Mouse (Mus musculus): ENCODE measurements around the gene Pole.

Gene Pole

DNA sequence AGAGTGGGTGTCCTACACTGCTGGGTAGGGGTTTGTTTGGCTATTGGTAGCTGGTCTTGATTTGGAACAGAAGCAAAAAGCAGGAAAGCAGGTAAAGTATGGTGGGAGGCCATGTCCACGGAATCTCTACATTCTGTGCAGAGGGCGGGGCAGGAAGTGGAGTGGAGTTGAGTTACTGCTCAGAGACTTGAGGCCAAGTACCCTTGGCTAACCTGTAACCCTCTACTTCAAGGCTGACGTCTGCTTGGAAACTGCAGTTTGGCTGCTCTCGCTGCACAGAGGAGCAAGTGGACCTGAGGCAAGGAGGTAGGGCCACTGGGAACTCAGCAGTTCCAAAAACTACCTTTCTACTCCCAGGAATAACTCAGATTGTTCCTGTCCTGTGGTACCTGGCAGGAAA, 58.4 kb downstream of the Pole start, which contains the start of gene Lrcol1:
Lrcol1 (plus strand) TSS at position 207 of the 400 bp plus-strand sequence.
- no peak for DNase-seq (ENCODE audit: low spot score in 2 of 2)

DNA sequence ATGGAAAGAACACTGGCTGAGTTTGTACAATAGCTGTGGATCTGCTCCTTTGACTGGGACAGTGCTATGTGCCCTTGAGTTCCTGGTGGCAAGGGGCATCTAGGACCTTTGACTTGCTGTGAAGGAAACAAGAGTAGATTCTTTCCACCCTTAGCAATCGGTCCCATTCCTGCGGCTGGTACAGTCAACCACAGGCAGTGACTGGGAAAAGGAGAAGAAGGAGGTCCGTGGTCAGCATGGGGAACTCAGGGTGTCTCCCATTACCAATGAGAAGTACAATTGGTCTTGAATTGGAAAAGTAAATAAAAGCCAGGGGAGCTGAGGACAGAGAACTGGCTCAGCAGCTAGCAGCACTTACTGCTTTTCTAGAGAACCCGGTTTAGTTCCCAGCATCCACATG, 59.4 kb downstream of the Pole start:
- DNase-seq (ENCODE audit: low spot score in 2 of 2), result no peak

DNA sequence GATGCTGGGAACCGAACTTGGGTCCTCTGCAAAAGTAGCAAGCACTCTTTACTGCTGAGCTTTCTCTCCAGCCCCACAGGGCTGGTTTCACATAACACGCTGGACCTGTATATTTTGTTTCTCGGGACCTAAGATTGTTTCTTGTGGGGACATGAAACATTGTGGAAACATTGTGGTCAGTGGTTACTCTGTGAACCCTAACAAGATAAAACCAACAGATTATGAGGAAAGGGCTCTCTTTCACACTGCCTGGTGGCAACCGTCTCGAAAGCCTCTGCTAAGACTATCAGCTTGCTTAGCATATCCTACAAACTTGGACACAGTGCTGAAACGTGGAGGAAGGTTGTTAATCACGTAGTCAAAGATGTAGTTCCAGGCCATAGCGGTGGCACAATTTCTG, 60.9 kb downstream of the Pole start:
- DNase-seq (ENCODE audit: low spot score in 2 of 2), result no peak

DNA sequence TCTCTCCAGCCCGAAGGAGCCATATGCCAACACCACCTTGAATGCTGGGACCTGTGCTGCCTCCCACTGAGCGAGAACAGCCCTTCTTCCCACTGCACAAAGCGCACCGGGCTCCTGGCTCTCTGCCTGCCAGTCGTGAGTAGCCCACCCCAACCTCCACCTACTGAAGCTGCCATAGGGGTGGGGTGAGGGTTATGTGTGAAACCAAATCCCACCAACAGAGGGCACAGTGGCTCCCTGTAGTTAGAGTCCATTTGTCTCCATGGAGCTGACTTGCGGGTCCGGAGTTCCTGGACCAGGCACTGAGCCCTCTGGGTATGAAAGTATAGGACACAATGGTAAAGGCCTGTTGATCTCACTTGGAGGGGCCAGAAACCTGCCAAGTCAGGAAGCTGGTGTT, 68.6 kb downstream of the Pole start:
- DNase-seq (ENCODE audit: low spot score in 2 of 2), result no peak

DNA sequence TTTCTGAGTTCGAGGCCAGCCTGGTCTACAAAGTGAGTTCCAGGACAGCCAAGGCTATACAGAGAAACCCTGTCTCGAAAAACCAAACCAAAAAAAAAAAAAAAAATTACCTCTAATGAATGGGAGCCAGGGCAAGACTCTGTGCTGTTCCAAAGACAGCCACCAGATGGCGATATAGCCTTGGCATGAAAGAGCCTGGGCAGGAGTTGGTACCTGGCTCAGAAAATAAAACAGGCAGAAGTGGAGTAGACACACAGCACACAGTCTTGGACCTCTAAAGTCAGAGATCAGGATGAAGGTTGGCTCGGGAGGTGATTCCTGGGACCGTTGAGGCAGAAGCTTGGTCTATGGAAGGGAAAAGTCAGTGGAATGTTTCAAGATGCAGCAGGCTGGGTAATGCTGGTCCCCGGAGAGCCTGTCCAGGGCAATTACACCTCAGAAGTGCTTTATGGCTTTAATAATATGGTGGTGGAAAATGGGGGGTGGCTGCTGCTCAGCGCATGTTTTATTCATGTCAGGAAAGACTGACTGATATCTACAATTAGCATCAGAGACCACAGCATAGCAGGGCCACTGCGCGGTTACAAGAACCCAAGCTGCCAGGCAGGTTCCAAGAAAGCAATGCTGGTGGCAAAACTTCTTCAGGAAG, 71.5 kb downstream of the Pole start:
- DNase-seq (ENCODE audit: low spot score in 2 of 2), result peak; percentile 59 to 77

DNA sequence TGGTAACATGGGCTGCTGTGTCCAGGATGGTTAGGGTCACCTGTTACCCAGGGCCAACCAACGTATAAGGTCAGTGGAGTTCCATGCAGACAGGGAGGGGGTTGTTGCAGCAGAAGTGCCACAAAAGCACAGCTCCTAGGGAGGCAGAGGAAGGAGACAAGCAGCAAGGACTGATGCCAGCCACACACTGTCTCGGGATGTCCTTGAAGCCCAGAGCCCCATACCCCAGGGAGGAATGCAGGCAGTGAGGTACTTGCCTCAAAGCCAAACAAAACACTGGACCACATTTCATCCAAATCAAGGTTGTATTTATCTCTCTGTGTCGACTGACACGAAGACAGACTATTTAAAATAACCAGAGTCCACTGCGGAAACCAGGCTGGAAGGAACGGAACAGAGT, 75.4 kb downstream of the Pole start:
- DNase-seq (ENCODE audit: low spot score in 2 of 2), result no peak

DNA sequence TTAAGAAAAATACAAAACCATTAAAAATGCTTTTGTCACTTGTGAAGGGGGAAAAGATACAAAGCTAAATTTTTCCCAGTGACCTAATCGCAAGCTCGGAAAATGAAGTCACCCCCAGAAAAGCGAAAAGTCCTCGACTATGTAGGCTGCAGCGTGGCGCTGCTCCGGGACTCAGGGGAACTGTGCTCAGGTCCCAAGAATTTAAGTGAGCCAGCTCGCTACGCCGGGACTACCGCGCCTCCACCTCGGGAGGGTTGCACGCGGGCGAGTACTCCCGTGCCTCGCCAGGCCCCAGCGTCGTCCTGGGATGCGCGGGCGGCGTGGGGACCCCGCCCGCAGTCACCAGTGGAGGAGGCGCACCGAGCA, 76.7 kb downstream of the Pole start:
- DNase-seq (ENCODE audit: low spot score in 2 of 2), result no peak

DNA sequence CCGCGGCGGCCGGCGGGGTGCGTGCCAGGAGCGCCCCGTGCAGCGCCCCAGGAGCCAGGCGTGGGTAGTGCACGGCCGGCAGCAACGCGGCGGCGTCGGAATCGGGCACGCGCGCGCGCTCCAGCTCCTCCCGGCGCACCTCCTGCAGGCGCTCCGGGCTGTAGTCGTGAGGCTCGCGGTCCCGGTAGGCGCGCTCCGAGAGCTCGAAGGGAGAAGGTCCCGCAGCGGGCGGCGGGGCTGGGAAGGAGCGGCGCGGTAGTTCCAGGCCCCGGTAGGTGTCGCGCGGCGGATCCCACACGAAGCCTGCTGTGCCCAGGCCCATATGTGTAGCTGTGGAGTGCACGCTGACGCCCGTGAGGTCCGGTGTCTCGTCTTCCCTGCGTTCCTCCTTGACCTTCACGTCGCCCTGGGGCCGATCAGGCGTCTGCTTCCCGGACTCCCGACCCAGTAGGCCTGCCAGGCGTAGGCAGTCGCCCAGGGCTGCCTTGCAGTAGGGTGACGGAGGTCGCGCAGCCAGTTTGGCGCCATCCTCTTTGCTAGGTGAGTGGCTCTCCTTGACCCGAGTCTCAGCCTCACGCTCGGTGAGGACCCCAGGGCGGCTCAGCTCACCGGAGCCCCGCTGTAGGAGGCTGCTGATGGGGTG, 77.2 kb downstream of the Pole start:
- DNase-seq (ENCODE audit: low spot score in 2 of 2), result peak in 1 of 2 experiments; percentile 41

DNA sequence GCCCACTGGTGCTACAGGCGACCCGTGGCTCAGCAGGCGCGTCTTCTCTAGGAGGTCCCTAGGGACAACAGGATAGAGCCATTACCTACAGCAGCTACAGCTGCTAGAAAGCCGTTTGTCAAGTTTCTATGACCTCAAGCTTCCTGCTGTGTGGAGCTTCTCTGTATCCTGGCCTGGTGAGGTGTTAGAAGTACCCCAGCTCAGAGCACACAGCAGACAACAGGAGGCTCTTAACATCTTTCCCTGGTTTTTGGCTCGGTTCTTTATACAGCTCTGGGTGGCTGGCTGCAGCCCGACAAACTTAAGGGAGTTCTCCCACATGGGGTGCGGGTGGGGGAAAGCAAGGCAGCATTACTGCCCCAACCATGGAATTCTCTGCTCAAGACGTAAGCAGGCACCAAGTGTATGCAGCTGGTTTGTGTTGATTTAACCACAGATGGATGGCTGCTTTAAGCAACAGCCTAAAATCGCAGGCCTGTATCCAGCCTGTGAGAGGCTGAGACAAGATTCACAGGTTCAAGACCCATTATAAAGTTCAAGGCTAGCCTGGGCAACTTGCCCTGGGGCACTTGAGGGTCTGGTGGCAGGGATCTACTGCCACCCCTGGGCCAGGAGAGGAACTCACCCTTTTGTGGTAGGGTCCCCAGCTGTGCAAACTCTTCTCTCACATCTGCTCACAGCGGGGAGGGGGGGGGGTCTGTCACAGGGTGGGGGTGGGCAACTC, 77.9 kb downstream of the Pole start:
- no peak for DNase-seq (ENCODE audit: low spot score in 2 of 2)

DNA sequence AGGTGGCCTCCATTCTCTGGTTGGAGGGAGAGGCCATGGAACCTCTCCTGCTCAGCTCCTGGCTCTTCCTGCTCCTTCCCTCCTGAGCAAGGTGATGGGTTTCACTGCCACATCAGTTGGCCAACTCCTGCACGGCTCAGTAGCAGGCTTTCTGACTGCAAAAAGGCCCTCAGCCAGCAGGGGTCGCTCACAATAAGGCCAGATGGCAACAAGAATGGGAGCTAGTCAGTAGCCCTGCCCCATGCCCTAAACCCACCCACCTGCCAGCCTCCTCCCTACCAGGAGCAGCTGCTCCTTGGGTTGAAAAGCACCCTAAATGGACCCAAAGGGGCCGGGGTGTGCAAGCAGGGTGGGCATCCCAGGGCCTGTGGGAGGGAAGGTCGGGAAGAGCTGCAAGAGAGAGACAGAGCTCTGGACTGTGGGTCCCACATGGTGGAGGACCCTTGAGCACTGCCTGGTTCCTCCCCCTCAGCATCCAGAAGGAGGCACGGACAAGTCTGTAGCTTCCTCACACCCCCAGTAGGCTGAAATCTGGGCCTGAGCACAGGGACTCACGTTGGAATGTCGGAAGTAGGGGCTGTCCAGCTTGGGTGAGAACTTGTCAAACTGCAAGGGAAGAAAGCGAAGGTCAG, 90.8 kb downstream of the Pole start:
- peak; percentile 12 to 44 for DNase-seq (ENCODE audit: low spot score in 2 of 2)

DNA sequence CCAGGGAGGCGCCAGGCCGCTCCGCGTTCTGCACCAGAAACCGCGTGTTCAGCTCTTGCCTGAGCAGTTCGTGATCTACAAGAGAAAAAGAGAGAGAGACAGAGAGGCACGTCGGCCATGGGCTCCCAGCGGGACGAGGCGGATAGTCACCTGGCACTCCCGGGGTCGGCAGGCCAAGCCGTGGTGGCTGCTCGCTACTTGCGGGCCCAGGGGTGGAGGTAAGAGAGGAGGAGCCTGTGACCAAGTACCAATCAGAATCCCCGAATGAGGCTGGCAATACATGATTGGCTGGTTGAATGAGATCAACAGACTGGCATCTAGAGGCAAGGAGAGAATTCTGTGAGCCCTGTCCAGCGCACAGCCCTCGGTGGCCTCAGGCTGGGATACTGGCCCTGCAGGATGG, 92.1 kb downstream of the Pole start:
- DNase-seq (ENCODE audit: low spot score in 2 of 2), result no peak

DNA sequence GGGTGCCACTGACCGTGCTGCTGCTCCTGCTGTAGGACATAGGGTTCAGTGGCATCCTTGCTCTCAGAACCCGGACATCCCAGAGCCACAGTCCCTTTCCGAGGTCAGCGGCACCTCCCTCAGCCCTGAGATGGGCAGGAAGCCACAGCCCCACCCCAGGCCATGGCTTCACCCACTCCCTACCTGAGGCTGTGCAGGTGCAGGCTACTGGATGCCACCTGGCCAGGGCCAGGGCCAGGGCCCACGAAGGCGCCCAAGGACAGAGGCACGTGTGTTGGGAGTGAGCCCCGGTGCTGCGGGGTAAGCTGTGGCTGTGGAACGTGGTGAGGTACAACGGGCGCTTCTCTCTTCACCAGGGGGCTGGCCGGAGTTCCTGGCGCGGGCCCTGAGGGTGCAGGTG, 93.0 kb downstream of the Pole start:
- DNase-seq (ENCODE audit: low spot score in 2 of 2), result no peak

DNA sequence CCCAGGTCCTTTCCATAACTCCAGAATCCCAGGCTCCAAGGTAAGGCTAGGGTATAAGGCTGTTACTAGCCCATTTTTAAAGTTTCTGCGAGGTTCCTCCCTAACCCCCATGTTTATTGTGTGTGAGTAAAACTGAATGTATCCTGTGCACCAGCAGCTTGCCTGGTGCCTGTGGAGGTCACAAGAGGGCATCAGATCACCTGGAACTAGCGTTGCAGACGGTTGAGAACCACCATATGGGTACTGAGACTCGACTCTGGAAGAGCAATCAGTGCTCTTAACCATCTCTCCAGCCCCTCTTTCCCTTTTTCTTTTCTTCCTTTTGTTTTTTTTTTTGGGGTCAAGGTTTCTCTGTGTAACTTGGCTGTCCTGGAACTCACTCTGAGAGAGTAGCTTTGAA, 93.7 kb downstream of the Pole start:
- DNase-seq (ENCODE audit: low spot score in 2 of 2), result no peak

DNA sequence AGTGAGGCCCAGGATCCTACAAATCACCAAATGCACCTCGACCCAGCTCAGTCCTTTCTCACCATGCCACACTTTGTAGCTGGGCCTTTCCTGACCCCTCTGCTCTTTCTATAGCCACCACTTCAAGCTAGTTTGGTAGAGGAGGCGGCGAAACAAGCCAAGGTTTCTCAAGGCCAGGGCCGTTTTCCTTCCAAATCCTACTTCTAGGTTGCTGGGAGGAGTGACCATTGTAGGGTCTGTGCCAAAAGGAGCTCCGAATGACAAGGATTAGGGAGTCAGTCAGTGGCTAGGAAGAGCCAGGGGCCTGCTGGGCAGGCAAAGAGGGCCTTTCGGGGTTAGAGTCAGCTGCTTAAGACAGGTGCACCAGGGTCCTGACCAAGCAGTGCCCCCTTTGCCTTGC, 98.4 kb downstream of the Pole start:
- no peak for DNase-seq (ENCODE audit: low spot score in 2 of 2)

DNA sequence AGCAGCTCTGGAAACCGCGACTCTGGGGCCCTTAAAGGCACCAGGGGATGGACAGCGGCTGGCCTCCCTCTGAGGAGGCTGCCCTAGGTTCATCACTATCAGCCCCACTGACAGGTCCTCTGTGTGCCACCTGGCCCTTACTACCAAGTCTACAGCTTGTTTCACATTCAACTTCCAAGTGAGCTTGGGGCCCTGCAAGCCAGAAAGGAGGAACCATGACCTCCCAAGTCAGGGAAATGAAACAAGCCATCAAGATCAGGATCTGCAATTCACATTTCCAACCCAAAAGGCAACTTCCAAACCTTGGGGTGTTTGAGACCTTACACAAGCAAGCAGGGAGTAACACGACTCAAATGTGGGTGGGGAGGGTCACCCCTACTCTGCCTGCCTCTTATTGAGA, 99.2 kb downstream of the Pole start:
- no peak for DNase-seq (ENCODE audit: low spot score in 2 of 2)

DNA sequence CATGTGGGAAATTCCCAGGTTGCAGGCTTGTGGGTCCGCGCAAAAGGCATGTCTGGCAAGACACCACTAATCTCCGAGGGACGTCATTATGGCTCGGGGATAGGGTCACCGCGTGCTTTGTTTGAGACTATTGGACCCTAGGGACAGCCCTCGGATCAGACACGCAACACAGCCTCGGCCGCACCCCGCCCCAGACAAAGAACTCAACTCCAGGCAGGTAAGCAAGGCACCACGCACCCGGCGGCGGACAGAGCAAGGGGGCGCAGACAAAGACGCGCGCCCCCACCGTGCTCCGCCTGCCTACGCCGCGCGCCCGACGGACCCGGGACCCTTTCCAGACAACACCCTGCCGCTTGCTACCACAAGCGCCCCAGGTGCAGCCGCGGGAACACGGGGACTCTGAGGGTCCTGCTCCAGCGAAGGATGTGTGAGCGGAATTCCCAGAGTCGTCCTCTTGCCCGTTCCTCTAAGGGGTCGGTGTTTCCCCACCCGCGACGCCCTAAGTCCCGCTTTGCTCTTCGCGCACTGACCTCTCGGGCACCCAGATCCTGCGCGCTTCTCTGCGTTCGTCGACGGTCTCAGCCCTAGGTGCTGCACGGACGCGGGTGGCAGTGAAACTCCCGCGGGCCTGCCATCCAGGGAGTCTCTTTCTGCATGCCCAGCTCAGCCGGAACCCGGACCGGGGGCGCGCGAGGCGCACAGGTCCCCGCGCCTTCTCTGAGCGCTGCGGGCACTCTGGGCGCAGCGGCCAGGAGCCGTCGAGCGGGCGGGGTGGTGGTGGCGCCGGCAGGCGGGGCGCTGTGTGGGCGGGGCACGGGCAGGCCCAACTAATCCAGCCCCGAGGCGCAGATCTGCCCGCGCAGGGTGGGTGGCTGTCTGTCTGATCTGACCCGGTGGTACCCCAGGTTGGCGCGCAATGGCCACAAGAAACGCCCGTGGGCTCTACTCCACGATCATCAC, 100.5 kb downstream of the Pole start:
- no peak for DNase-seq (ENCODE audit: low spot score in 2 of 2)
